Mouse (Mus musculus) fibroblast of lung, adult 2 months (primary cell): ENCODE measurements around the gene Tmco1.
"Not testable (repeated sequence)": the region's sequence is repeated elsewhere in the genome, so short reads cannot be mapped to it uniquely, and the experiment has no call there.

Source experiments
- DNase-seq: peaks from one replicate; pipeline ENCODE4 v3.0.0-alpha.2; 2011; ENCODE audit warnings: low read depth

Tmco1 gene

GRCm38 (mm10) chr1:167337463-167338095 lies 29.4 kb downstream of the Tmco1 start:
- peak; percentile 73 for DNase-seq

- no peak for DNase-seq
Measured at GRCm38 (mm10) chr1:167339177-167339781, 31.1 kb downstream of the Tmco1 start.

GRCm38 (mm10) chr1:167340111-167340787 lies 32.1 kb downstream of the Tmco1 start:
- DNase-seq: no peak

- DNase-seq: no peak
Measured at GRCm38 (mm10) chr1:167340910-167341528, 32.8 kb downstream of the Tmco1 start.

- no peak for DNase-seq
Measured at GRCm38 (mm10) chr1:167342831-167343230, 34.7 kb downstream of the Tmco1 start.

- DNase-seq: not testable (repeated sequence)
Measured at GRCm38 (mm10) chr1:167345994-167346520, 37.9 kb downstream of the Tmco1 start.

GRCm38 (mm10) chr1:167349206-167349605 lies 41.0 kb downstream of the Tmco1 start:
- DNase-seq: not testable (repeated sequence)

- peak; percentile 74 for DNase-seq
Measured at GRCm38 (mm10) chr1:167349815-167350596, 41.8 kb downstream of the Tmco1 start, which contains the start of gene Aldh9a1. Aldh9a1 (plus strand) TSS chr1:167349991.

- no peak for DNase-seq
Measured at GRCm38 (mm10) chr1:167350597-167351415, 42.6 kb downstream of the Tmco1 start.

GRCm38 (mm10) chr1:167352403-167352802 lies 44.2 kb downstream of the Tmco1 start:
- no peak for DNase-seq

- DNase-seq: no peak
Measured at GRCm38 (mm10) chr1:167357387-167357786, 49.2 kb downstream of the Tmco1 start.

GRCm38 (mm10) chr1:167358731-167359130 lies 50.6 kb downstream of the Tmco1 start:
- no peak for DNase-seq

- no peak for DNase-seq
Measured at GRCm38 (mm10) chr1:167360268-167360667, 52.1 kb downstream of the Tmco1 start.

GRCm38 (mm10) chr1:167362819-167363218 lies 54.6 kb downstream of the Tmco1 start:
- DNase-seq: no peak

GRCm38 (mm10) chr1:167363322-167363721 lies 55.1 kb downstream of the Tmco1 start:
- DNase-seq: no peak

GRCm38 (mm10) chr1:167365808-167366207 lies 57.6 kb downstream of the Tmco1 start:
- no peak for DNase-seq

- DNase-seq: no peak
Measured at GRCm38 (mm10) chr1:167366621-167367020, 58.4 kb downstream of the Tmco1 start.

GRCm38 (mm10) chr1:167368018-167368417 lies 59.8 kb downstream of the Tmco1 start:
- no peak for DNase-seq

GRCm38 (mm10) chr1:167368513-167368912 lies 60.3 kb downstream of the Tmco1 start:
- DNase-seq: no peak

GRCm38 (mm10) chr1:167369905-167370304 lies 61.7 kb downstream of the Tmco1 start:
- peak; percentile 81 for DNase-seq

GRCm38 (mm10) chr1:167372739-167373138 lies 64.6 kb downstream of the Tmco1 start:
- DNase-seq: no peak
